Mouse (Mus musculus) bone marrow macrophage, adult 2 months (primary cell): ENCODE measurements around the gene Msln. TPM values are rescaled to one million over a fixed set of nuclear protein-coding genes. Genes with fewer than 3 reads are reported as not detected.
A peak's percentile ranks its signal among the peaks of the same experiment; 100 is the strongest.

Experiments used
- H3K27ac ChIP-seq: 2 replicates; pipeline ENCODE4 v1.5.1; 2012; ENCODE audit warnings: low read depth, low read length; ENCODE audit not compliant: insufficient read depth
- H3K4me1 ChIP-seq: 2 replicates; pipeline ENCODE4 v1.6.1; 2012; ENCODE audit warnings: low read length; ENCODE audit not compliant: control insufficient read depth, insufficient read depth
- H3K4me3 ChIP-seq: 2 replicates; pipeline ENCODE4 v1.5.1; 2012; ENCODE audit warnings: mild to moderate bottlenecking, low read length, moderate library complexity; ENCODE audit not compliant: insufficient read depth
- CTCF ChIP-seq: IDR thresholded peaks from 2 replicates; pipeline ENCODE4 v1.5.1; 2012; ENCODE audit warnings: low read depth, mild to moderate bottlenecking, low read length, moderate library complexity
- POLR2A ChIP-seq: IDR thresholded peaks from 2 replicates; pipeline ENCODE4 v1.6.1; 2012; ENCODE audit warnings: mild to moderate bottlenecking, low read depth, low read length, borderline replicate concordance
- polyA plus RNA-seq: library from polyadenylated mRNA; stranded (reverse); fragments of >200 nt; gene quantifications from 2 replicates; pipeline ENCODE4 v1.2.4, GENCODE M21; 2012; ENCODE audit not compliant: missing spikeins, insufficient read depth, insufficient read length

The Msln gene
- polyA plus RNA-seq, 1 experiment: not detected

GRCm38 (mm10) chr17:25773549-25774120, 19.5 kb upstream of the Msln start, which contains the start of gene Narfl:
Gene Narfl, plus strand, starts transcription at chr17:25773776.
- peaks cover 2% of the 10 kb centered on the region; the same call in 1 of the 2 replicates for H3K4me1 ChIP-seq
- peak within 1 kb of the TSS; percentile 69 for H3K4me3 ChIP-seq
- TF ChIP-seq POLR2A (no peak), CTCF (peak; percentile 79)
- H3K27ac ChIP-seq: no peak within 1 kb of the TSS

- TF ChIP-seq CTCF (no peak), POLR2A (no peak)
- Histone ChIP-seq H3K27ac (no peak overlapping the region), H3K4me3 (no peak overlapping the region), H3K4me1 (no peaks in the 10 kb centered on the region)
Observed at GRCm38 (mm10) chr17:25769331-25769730, 15.2 kb upstream of the Msln start.

DNA sequence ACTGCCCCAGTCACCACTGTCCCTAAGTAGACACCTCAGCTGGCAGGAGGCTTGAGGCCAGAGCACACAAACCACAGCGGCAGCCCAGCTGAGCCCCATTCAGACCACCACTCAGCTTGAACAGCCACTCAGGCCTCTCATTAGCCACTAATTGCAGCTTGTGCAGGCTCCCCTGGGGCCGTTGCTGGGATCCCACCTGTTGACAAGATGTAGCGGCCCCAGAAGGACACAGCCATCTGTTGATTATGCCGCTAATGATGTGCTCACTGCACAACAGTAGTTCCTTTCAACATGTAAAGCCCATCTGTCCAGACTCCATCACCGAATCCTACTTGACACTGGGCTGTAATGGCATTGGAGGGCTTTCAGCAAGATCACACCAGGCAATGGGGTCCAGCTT, 11.7 kb upstream of the Msln start:
- no peak for TF ChIP-seq CTCF
- no peak for TF ChIP-seq POLR2A
- Histone ChIP-seq H3K27ac (no peak overlapping the region), H3K4me1 (peaks cover 12% of the 10 kb centered on the region), H3K4me3 (no peak overlapping the region)

DNA sequence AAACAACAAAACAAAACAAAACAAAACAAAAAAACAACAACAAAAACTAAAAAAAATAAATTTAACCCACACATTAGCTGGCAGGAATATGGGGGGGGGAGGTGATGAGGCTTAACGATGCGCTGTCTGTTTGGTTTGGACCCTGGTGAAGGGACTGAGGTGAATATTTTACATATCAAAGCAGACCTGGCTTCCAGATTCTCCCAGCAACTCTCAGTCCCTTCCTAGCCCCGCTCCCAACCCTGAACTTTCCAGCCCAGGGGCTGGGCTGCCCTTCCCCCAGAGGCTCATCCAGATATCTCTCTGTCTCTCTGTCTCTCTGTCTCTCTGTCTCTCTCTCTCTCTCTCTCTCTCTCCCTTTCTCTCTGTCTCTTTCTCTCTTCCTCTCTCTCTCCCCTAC, 8.4 kb upstream of the Msln start:
- Histone ChIP-seq H3K4me1 (peaks cover 21% of the 10 kb centered on the region), H3K4me3 (no peak overlapping the region), H3K27ac (no peak overlapping the region)
- no peak for TF ChIP-seq POLR2A
- no peak for TF ChIP-seq CTCF

DNA sequence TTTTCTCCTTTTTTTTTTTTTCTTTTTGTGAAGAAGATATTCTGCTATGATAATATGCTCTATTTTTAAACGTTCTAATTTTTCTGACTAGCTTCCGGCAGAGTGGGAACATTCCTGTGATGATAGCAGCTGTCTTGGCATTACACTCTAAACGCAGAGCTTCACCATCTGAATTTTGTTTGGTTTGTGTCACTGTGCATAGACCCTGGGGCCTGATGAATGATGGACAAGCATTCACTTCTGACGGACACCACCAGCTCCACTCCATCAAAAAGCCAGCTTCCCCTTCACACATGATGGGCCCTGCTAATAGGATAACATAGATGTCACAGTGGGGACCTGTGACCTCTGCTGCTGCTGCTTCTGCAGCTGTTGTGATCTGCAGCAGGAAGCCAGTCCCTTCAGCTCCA, 7.4 kb upstream of the Msln start:
- Histone ChIP-seq H3K27ac (peak overlapping the region; percentile 60), H3K4me1 (peaks cover 21% of the 10 kb centered on the region), H3K4me3 (no peak overlapping the region)
- TF ChIP-seq CTCF (no peak), POLR2A (no peak)

DNA sequence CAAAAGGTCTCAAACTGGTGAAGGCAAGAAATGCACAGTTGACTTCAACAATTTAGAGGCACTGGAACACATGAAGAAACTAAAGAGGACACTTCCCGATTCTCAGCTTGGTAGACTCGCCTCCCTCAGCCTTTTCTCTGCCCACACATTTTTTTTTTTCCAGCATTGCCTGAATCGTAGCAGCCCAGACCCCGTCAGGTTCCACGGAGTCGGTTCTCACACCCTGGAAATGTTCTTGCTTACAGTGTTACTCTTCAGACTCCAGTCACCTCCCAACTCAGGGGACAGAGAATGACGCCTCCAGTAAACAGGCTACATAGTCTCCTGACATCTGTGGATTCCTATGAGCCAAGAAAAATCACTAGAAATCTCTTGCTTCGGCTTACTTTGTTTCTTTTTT, 6.0 kb upstream of the Msln start:
- no peak for TF ChIP-seq CTCF
- H3K4me3 ChIP-seq: no peak overlapping the region
- H3K4me1 ChIP-seq: peaks cover 21% of the 10 kb centered on the region
- no peak overlapping the region for H3K27ac ChIP-seq

DNA sequence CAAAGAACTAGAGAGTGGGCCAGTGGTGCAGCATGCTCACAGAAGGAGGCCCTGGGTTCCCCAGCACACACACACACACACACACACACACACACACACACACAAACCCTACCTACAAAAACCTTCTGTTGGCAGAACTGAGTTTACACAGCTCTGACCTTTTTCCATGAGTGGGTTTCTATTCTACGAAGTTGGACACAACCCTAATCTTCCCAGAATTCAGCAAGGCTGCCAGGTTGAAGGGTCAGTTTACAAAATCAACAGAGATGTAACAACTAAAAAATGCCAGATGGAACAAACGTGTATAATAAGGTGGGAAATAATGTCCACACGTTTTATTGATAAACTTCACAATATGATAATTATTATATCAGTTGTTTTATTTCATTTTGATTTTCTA, 3.5 kb upstream of the Msln start:
- peaks cover 21% of the 10 kb centered on the region for H3K4me1 ChIP-seq
- H3K4me3 ChIP-seq: no peak overlapping the region
- TF ChIP-seq CTCF (no peak), POLR2A (no peak)
- no peak overlapping the region for H3K27ac ChIP-seq

- H3K4me3 ChIP-seq: no peak overlapping the region
- no peak overlapping the region for H3K27ac ChIP-seq
- no peak for TF ChIP-seq POLR2A
- no peak for TF ChIP-seq CTCF
- H3K4me1 ChIP-seq: peaks cover 13% of the 10 kb centered on the region
Observed at GRCm38 (mm10) chr17:25756378-25757242, 2.4 kb upstream of the Msln start.

DNA sequence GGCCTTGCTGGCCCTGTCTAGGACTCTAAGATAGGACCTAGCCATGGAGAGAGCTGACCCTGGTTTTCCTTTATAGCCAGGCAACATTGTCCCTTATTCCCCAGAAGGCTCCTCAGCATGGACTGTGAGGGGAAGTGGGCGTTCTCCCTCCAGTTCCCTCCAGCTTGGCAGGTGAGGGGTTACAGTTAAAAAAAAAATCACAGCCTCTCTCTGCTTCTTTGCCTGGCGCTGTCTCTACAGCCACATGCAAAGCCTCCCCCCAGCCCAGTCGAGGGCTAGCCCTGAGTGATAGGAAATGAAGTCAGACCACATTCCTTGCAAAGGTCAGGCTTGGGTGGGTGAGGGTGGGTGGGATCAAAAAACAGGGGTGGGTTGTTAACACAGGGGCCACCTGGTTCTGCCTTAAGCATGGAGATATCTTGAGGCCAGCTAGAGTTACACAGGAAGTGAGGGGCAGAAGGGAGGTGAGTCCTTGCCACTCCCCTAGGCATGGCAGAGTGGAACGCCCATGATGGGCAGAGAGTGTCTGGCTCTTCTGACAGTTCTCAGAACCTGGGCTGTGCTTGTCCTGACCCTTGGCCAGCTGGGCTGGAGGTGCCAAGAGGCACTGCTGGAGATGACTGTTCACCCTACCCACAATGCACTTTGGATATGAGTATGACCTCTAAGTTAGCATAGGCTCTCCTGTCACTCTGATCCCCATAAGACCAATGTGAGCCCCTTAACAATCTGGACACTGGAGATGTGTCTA, 1.6 kb upstream of the Msln start:
- Histone ChIP-seq H3K27ac (no peak overlapping the region), H3K4me1 (peaks cover 8% of the 10 kb centered on the region), H3K4me3 (no peak overlapping the region)
- no peak for TF ChIP-seq POLR2A
- TF ChIP-seq CTCF: no peak

GRCm38 (mm10) chr17:25755086-25755485, 908 bp upstream of the Msln start:
- Histone ChIP-seq H3K4me1 (peaks cover 2% of the 10 kb centered on the region; the same call in 1 of the 2 replicates), H3K4me3 (no peak overlapping the region), H3K27ac (no peak overlapping the region)
- TF ChIP-seq POLR2A (no peak), CTCF (no peak)
